Mouse (Mus musculus) heart, postnatal 0 days (tissue): Measurements from ENCODE around the gene Scn9a.

ENCODE experiments used
- CTCF ChIP-seq: IDR thresholded peaks from 2 replicates; pipeline ENCODE4 v1.5.1; 2016; ENCODE audit warnings: antibody characterized with exemption, control low read depth, low read depth
- EP300 ChIP-seq: IDR thresholded peaks from 2 replicates; pipeline ENCODE4 v1.6.1; 2016; ENCODE audit warnings: antibody characterized with exemption, low read depth

DNA sequence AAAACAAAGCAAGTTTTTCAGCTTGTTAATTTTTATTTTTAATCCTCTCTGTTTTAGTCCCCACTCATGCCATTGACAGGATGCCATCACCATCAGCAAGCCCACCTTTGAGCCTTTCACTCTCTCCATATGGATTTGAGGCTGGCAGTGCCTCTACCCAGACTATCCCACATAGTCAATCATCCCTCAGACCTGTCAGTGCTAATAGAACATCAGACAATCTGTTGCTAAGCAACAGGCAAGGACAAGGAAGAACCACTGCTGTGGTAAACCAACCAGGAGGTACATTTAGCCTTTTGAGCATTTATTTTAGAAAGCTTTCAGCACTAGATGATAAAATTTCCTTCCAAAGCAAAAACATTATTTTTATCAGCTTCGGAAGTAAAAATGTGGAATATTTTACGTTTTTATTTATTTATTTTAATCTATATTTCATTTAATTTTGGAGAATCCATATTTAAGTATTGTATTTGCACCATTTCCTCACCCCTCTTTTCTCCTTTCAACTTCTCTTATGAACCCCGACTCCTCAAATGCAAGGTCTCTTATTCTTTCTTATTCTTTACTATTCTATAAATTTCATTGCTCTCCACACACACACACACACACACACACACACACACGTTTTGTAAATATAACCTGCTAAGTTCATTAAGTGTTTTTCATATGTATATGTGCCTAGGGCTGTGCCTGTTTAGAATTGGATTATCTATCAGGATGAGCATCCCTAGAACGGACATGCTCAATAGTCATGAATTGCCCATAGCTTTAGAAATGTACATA lies 54.5 kb downstream of the Scn9a start:
- TF ChIP-seq CTCF (no peak), EP300 (no peak)
